Mouse (Mus musculus) liver, embryonic 14.5 days (tissue): ENCODE measurements at regions not wholly inside any gene's neighbourhood (a gene's known extent, or its start where the extent isn't known, plus 50 kb on each side); places are given as distances from the start of the nearest gene placed in this dataset.

Source experiments
- ATAC-seq: fragments of 200-750 bp; cut with Nextera tagmentation; 2 replicates; pipeline ENCODE4 v1.8.0; 2017; ENCODE audit warnings: moderate number of reproducible peaks, mild to moderate bottlenecking, moderate library complexity; ENCODE audit not compliant: insufficient read depth
- DNase-seq, 3 experiments: peaks; one replicate each; pipeline ENCODE4 v3.0.0-alpha.2; 2012 to 2013; ENCODE audit warnings: low read depth in 3 of 3, low spot score in 3 of 3
- H3K27ac ChIP-seq: fragments of 300-500 bp; sonication (generic); 2 replicates; pipeline ENCODE4 v1.5.1; 2014; ENCODE audit warnings: moderate library complexity, mild to moderate bottlenecking, control low read depth, inconsistent platforms
- H3K27me3 ChIP-seq: fragments of 300-500 bp; sonication (generic); 2 replicates; pipeline ENCODE4 v1.6.1; 2014; ENCODE audit warnings: mild to moderate bottlenecking, low read length, moderate library complexity; ENCODE audit not compliant: control insufficient read depth, insufficient read depth
- H3K36me3 ChIP-seq: fragments of 300-500 bp; sonication (generic); replicated peaks from 2 replicates; pipeline ENCODE4 v1.6.1; 2014; ENCODE audit warnings: low read depth; ENCODE audit not compliant: control insufficient read depth, insufficient read depth
- H3K4me1 ChIP-seq, 2 experiments: fragments of 200-500 bp in 1 of 2; fragments of 300-500 bp in 1 of 2; sonication (generic) in 1 of 2; replicated peaks; 2 replicates each; pipeline ENCODE4 v1.6.1; 2012 to 2014; ENCODE audit warnings: antibody characterized with exemption in 1 of 2, inconsistent platforms in 1 of 2, low read length in 1 of 2; ENCODE audit not compliant: control insufficient read depth in 2 of 2, insufficient read depth in 2 of 2
- H3K4me2 ChIP-seq: fragments of 300-500 bp; sonication (generic); 2 replicates; pipeline ENCODE4 v1.6.1; 2014; ENCODE audit warnings: low read depth, mild to moderate bottlenecking, control low read depth, moderate library complexity
- H3K4me3 ChIP-seq, 2 experiments: fragments of 200-500 bp in 1 of 2; fragments of 300-500 bp in 1 of 2; sonication (generic) in 1 of 2; 2 replicates each; pipeline ENCODE4 v1.5.1; 2012 to 2014; ENCODE audit warnings: low read depth in 2 of 2, low read length in 2 of 2, mild to moderate bottlenecking in 2 of 2, control low read depth in 1 of 2, inconsistent platforms in 1 of 2, moderate library complexity in 1 of 2; ENCODE audit not compliant: insufficient read depth in 1 of 2
- H3K9ac ChIP-seq: fragments of 300-500 bp; sonication (generic); replicated peaks from 2 replicates; pipeline ENCODE4 v1.6.1; 2014; ENCODE audit warnings: mild to moderate bottlenecking, control low read depth, moderate library complexity
- H3K9me3 ChIP-seq: fragments of 300-500 bp; sonication (generic); 2 replicates; pipeline ENCODE4 v1.6.1; 2016; ENCODE audit warnings: low read length, mixed read lengths; ENCODE audit not compliant: control insufficient read depth
- CTCF ChIP-seq: IDR thresholded peaks from 2 replicates; pipeline ENCODE4 v1.5.1; 2016; ENCODE audit warnings: antibody characterized with exemption, low read depth, control low read depth
- EP300 ChIP-seq: IDR thresholded peaks from 2 replicates; pipeline ENCODE4 v1.6.1; 2016; ENCODE audit warnings: antibody characterized with exemption, low read depth
- WGBS: fragments of 180-500 bp; shearing (Covaris S2); extraction: QIAGEN DNeasy Blood & Tissue Kit; methylation state at CpG from one replicate; pipeline ENCODE4 v1.1.7; 2014; ENCODE audit not compliant: insufficient replicate concordance; 5-methylcytosine and 5-hydroxymethylcytosine counted together

DNA sequence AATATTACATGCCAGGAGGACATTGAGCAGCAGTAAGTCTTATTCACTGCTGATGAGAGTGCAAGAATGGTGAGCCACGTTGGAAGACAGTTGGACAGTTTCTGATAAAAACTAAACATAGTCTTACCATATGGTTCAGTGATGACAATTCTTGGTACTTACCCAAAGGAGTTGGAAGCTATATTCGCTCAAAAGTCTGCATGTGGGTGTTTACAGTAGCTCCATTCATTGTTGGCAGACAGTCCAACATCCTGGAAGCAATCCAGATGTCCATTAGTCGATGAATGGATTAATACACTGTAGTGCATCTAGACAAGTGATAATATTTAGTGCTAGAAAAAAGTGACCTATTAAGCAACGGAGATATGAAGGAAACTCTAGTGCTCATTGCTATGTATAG is 165.3 kb upstream of the Arrdc4 start:
- no peak for ATAC-seq
- no peak for TF ChIP-seq CTCF
- TF ChIP-seq EP300, result no peak
- no peaks in the 10 kb centered on the region for H3K9me3 ChIP-seq

DNA sequence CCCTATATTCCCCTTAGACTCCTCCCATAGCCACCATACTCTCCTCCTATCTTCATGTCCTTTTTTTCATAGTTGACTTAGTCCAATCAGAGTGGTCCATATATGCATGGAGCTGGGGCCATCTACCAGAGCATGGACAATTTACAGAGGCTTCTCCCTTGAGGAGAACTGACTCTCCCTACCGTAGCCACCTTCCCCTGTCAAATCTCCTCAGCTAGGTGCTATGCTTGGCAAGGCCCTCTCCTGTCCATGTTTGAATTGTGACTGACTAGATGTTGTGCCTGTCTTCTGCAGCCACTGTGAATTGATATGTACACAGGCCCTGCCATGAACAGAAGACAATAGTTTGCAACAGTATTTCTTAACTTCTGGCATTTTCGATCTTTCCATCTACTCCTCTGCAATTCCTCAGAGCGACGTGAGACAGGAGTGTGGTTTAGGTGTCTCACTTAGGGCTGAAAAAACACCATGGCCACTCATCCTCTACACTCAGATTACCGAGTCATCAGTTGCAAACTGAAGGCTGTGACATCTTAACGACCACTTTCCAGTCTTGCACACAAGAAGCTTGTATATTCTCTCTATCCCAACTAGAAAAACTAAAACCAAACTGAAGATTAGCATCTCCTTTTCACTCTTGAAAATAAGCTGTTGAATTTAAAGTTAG is 163.1 kb upstream of the Arrdc4 start:
- no peak overlapping the region for H3K4me3 ChIP-seq
- no peak for TF ChIP-seq EP300
- no peak for TF ChIP-seq CTCF

More for the DNA sequence above, 165.3 kb upstream of the Arrdc4 start:
- H3K27ac ChIP-seq, result no peak overlapping the region
- DNase-seq, result no peak
- H3K4me2 ChIP-seq, result no peak overlapping the region
- H3K36me3 ChIP-seq, result no peaks in the 10 kb centered on the region
- 0 out of 4 replicates have a peak, but pooled peaks cover 0 to 2% of the 10 kb centered on the region in 2 experiments for H3K4me1 ChIP-seq
- no peaks in the 10 kb centered on the region for H3K27me3 ChIP-seq
- H3K9ac ChIP-seq, result no peak overlapping the region
- WGBS, result 50% methylated on average over 4 of the region's 4 CpGs
- no peak overlapping the region for H3K4me3 ChIP-seq

DNA sequence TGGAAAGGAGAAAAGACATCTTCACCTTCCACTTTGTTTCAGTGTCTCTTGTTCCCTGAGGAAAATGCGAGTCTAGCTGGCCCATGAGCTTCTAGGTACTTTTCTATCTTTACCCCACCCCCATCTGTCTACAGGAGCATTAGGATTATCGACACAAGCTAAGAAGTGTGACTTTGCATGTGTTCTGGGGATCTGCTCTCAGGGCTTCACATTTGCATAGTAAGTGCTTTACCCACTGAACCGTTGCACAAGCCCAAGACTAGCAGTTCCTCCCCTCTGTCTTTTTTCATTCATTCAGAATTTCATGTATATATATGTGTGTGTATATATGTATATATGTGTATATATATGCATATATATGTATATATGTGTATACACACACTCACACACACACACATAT is 162.5 kb upstream of the Arrdc4 start:
- Histone ChIP-seq H3K4me3 (no peak overlapping the region), H3K36me3 (no peaks in the 10 kb centered on the region), H3K4me2 (no peak overlapping the region), H3K27ac (no peak overlapping the region), H3K27me3 (no peaks in the 10 kb centered on the region), H3K9me3 (no peaks in the 10 kb centered on the region), H3K9ac (no peak overlapping the region), H3K4me1 (no peaks in the 10 kb centered on the region)
- WGBS, result 53% methylated on average over 3 of the region's 3 CpGs
- TF ChIP-seq EP300 (no peak), CTCF (no peak)
- DNase-seq (no peak), ATAC-seq (no peak)

More for the DNA sequence above, 163.1 kb upstream of the Arrdc4 start:
- DNase-seq (no peak), ATAC-seq (no peak)
- 0 out of 4 replicates have a peak, but pooled peaks cover 0 to under 1% of the 10 kb centered on the region in 2 experiments for H3K4me1 ChIP-seq
- H3K27ac ChIP-seq, result no peak overlapping the region
- 60% methylated on average over 6 of the region's 6 CpGs for WGBS
- H3K9ac ChIP-seq, result no peak overlapping the region
- H3K9me3 ChIP-seq, result no peaks in the 10 kb centered on the region
- no peaks in the 10 kb centered on the region for H3K36me3 ChIP-seq
- H3K27me3 ChIP-seq, result no peaks in the 10 kb centered on the region
- H3K4me2 ChIP-seq, result no peak overlapping the region

DNA sequence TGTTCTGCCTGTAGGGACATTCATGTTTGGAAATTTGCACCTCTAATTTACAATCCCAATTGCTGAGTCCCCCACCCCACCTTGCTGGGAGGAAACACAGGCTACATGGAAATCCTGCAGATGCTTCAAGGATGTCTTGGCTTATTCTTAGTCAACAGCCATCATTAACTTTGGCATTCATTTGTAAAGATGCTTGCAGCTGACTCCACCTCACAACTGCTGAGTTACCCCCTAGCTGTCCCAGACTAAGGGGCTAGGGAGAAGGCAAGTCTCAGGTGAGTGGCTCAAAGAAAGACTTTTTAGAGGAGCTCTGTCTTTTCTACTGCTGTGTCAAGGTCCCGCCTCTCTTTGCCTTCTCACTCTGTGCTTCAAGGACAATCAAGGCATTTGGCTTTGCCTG is 160.7 kb upstream of the Arrdc4 start:
- Histone ChIP-seq H3K9ac (no peak overlapping the region), H3K4me1 (no peaks in the 10 kb centered on the region), H3K27me3 (no peaks in the 10 kb centered on the region), H3K4me3 (no peak overlapping the region), H3K27ac (no peak overlapping the region), H3K36me3 (no peaks in the 10 kb centered on the region), H3K4me2 (no peak overlapping the region), H3K9me3 (no peaks in the 10 kb centered on the region)
- no peak for ATAC-seq
- WGBS, result 50% methylated on average over 1 of the region's 1 CpGs
- TF ChIP-seq EP300 (no peak), CTCF (no peak)
- no peak for DNase-seq

DNA sequence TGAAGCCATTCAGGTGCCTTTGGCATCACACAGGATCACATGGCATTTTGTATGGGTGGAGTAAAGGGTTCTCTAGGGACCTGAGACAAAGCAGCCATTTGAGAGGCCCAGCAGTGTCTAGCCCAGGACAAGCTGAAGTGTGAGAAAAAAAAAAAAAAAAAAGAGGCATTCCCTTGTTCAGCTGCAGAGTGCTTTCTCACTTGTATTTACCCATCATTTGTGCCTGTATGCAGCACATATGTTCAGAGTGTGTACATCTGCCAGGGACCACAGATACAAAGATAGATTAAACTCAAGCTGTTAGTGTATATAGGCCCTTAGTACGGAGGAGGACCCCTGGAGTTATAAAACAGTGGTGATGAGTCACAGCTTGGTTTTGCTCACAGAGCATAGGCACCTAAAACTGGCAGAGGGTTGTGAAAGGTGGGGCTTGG is 159.4 kb upstream of the Arrdc4 start:
- Histone ChIP-seq H3K4me3 (no peak overlapping the region), H3K4me2 (no peak overlapping the region), H3K27ac (no peak overlapping the region), H3K27me3 (no peaks in the 10 kb centered on the region), H3K36me3 (no peaks in the 10 kb centered on the region), H3K9me3 (no peaks in the 10 kb centered on the region), H3K9ac (no peak overlapping the region), H3K4me1 (no peaks in the 10 kb centered on the region)
- WGBS, result 41% methylated on average over 1 of the region's 1 CpGs
- DNase-seq, result no peak
- no peak for TF ChIP-seq EP300
- no peak for TF ChIP-seq CTCF
- ATAC-seq, result no peak
